Mouse (Mus musculus) heart, embryonic 11.5 days (tissue): ENCODE data around the gene Hip1. TPM values are rescaled to one million over a fixed set of nuclear protein-coding genes. Genes with fewer than 3 reads are reported as not detected.

Experiments used
- ATAC-seq: fragments of 200-750 bp; cut with Nextera tagmentation; replicated peaks from 2 replicates; pipeline ENCODE4 v1.8.0; 2017; ENCODE audit warnings: moderate library complexity; ENCODE audit not compliant: insufficient number of reproducible peaks, low FRiP score, low TSS enrichment
- H3K27ac ChIP-seq: fragments of 300-500 bp; sonication (generic); 2 replicates; pipeline ENCODE4 v1.5.1; 2014; ENCODE audit warnings: mild to moderate bottlenecking, low read depth, low read length
- H3K27me3 ChIP-seq: fragments of 300-500 bp; sonication (generic); 2 replicates; pipeline ENCODE4 v1.6.1; 2014; ENCODE audit warnings: mild to moderate bottlenecking, low read length, mixed read lengths; ENCODE audit not compliant: control insufficient read depth, insufficient read depth
- H3K36me3 ChIP-seq: fragments of 300-500 bp; sonication (generic); 2 replicates; pipeline ENCODE4 v1.6.1; 2014; ENCODE audit warnings: mild to moderate bottlenecking, low read length, moderate library complexity, mixed read lengths; ENCODE audit not compliant: control insufficient read depth, insufficient read depth
- H3K4me1 ChIP-seq: fragments of 300-500 bp; sonication (generic); 2 replicates; pipeline ENCODE4 v1.6.1; 2014; ENCODE audit warnings: low read length; ENCODE audit not compliant: control insufficient read depth, insufficient read depth
- H3K4me2 ChIP-seq: fragments of 300-500 bp; sonication (generic); 2 replicates; pipeline ENCODE4 v1.6.1; 2014; ENCODE audit warnings: mild to moderate bottlenecking, moderate library complexity
- H3K4me3 ChIP-seq: fragments of 300-500 bp; sonication (generic); 2 replicates; pipeline ENCODE4 v1.5.1; 2014; ENCODE audit warnings: low read depth, low read length
- H3K9ac ChIP-seq: fragments of 300-500 bp; sonication (generic); 2 replicates; pipeline ENCODE4 v1.6.1; 2014; ENCODE audit warnings: mild to moderate bottlenecking, low read depth, low read length, moderate library complexity
- H3K9me3 ChIP-seq: fragments of 300-500 bp; sonication (generic); replicated peaks from 2 replicates; pipeline ENCODE4 v1.6.1; 2016; ENCODE audit warnings: low read length; ENCODE audit not compliant: control insufficient read depth
- WGBS: fragments of 180-500 bp; shearing (Covaris S2); extraction: QIAGEN DNeasy Blood & Tissue Kit; methylation state at CpG from one replicate; pipeline ENCODE4 v1.1.7; 2014; ENCODE audit not compliant: insufficient replicate concordance; 5-methylcytosine and 5-hydroxymethylcytosine counted together
- polyA plus RNA-seq: library from polyadenylated mRNA; unstranded; fragments of >200 nt; fragmentation: Nextera tagmentation; extraction: Ambion mirVana; gene quantifications from 2 replicates; pipeline ENCODE4 v1.2.1, GENCODE M21; 2014

Gene Hip1
- polyA plus RNA-seq, 1 experiment from 2014 or later, result 37.6 TPM

DNA sequence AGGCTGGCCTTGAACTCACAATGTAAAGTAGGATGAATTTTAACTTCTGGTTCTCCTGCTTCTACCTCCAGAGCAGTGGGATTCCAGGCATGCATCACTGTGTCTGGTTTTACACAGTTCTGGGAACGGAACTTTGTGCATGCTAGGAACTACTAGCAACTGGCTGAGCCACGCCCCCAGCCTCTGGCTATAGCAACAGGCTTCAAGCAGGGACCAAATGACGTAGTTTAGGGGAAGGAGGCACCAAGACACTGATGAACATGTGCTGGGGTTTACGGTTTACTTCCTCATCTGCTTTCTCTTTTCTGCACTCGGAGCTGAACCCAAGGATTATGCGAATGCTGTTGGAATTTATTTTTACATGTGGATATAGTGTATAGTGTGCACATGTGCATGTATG lies 72.5 kb downstream of the Hip1 start:
- H3K4me1 ChIP-seq, result no peaks in the 10 kb centered on the region
- no peak for ATAC-seq
- WGBS, result 80% methylated on average over 6 of the region's 6 CpGs
- no peaks in the 10 kb centered on the region for H3K27me3 ChIP-seq
- no peak overlapping the region for H3K9ac ChIP-seq
- H3K36me3 ChIP-seq, result peaks cover 1% of the 10 kb centered on the region; the same call in 1 of the 2 replicates
- H3K4me3 ChIP-seq, result no peak overlapping the region
- H3K4me2 ChIP-seq, result no peak overlapping the region
- H3K9me3 ChIP-seq, result no peaks in the 10 kb centered on the region
- no peak overlapping the region for H3K27ac ChIP-seq

DNA sequence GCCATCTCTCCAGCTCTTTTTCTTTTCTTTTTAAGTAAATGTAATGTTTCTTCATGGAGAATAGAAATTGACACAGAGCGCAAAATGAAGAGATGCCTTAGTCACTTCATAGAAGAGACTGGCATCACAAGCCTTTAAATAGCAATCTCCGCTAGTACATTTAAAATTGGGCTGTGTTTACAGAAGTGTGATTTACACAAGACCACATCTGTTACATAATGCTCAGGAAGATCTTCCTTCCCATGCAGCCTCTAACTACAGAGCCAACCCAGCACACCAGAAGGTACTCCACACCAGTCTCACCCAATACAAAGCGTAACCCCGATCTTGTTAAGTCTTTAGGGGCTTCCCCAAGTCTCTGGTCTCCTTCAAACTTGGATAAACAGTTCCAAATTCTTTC lies 73.2 kb downstream of the Hip1 start:
- ATAC-seq, result no peak
- WGBS, result 90% methylated on average over 4 of the region's 4 CpGs
- H3K4me2 ChIP-seq, result no peak overlapping the region

GRCm38 (mm10) chr5:135468280-135468679 lies 76.6 kb downstream of the Hip1 start:
- H3K9ac ChIP-seq, result no peak overlapping the region
- H3K4me3 ChIP-seq, result no peak overlapping the region
- no peaks in the 10 kb centered on the region for H3K9me3 ChIP-seq
- H3K4me1 ChIP-seq, result 0 out of 2 replicates have a peak, but pooled peaks cover 2% of the 10 kb centered on the region
- H3K27me3 ChIP-seq, result no peaks in the 10 kb centered on the region
- 0 out of 2 replicates have a peak, but pooled peaks cover 2% of the 10 kb centered on the region for H3K36me3 ChIP-seq
- H3K27ac ChIP-seq, result no peak overlapping the region
- H3K4me2 ChIP-seq, result no peak overlapping the region
- no peak for ATAC-seq
- WGBS, result 92% methylated on average over 6 of the region's 6 CpGs

More for the DNA sequence above, 73.2 kb downstream of the Hip1 start:
- Histone ChIP-seq H3K9ac (no peak overlapping the region), H3K4me3 (no peak overlapping the region), H3K4me1 (no peaks in the 10 kb centered on the region), H3K27ac (no peak overlapping the region), H3K36me3 (0 out of 2 replicates have a peak, but pooled peaks cover 2% of the 10 kb centered on the region), H3K27me3 (no peaks in the 10 kb centered on the region), H3K9me3 (no peaks in the 10 kb centered on the region)

DNA sequence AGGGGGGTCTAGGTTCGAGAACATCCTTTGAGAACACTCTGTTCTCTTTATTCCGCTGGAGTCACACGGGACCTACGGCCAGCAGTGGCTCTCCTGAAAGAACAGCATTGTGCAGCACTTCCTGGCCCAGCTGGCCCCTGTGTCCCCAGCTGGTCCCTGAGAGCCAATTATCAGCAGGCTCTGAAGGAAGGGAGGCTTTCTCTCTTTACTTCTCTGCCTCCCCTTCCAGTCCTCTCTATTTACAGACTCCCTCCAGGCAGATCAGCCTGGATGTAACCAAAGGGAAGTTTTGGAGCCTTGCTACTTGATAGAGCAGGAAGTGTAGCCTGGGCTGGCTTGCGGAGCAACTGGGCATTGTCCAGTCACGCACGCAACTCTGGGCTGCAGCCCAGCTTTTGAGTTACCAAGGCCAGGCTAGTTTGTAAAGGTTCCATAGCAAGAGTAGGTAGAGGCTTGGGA lies 79.1 kb downstream of the Hip1 start:
- Histone ChIP-seq H3K9me3 (no peaks in the 10 kb centered on the region), H3K36me3 (0 out of 2 replicates have a peak, but pooled peaks cover 2% of the 10 kb centered on the region), H3K4me3 (no peak overlapping the region), H3K27me3 (no peaks in the 10 kb centered on the region), H3K4me1 (0 out of 2 replicates have a peak, but pooled peaks cover 2% of the 10 kb centered on the region), H3K4me2 (no peak overlapping the region), H3K27ac (peak overlapping the region; percentile 68), H3K9ac (peak overlapping the region; percentile 17; the same call in 1 of the 2 replicates)
- ATAC-seq, result 0 out of 2 replicates have a peak, but pooled peaks have one; percentile 35
- WGBS, result 62% methylated on average over 7 of the region's 7 CpGs

- H3K9ac ChIP-seq, result no peak overlapping the region
- H3K4me3 ChIP-seq, result no peak overlapping the region
- 0 out of 2 replicates have a peak, but pooled peaks cover 2% of the 10 kb centered on the region for H3K4me1 ChIP-seq
- H3K36me3 ChIP-seq, result peaks cover 18% of the 10 kb centered on the region
- H3K9me3 ChIP-seq, result no peaks in the 10 kb centered on the region
- ATAC-seq, result no peak
- H3K27ac ChIP-seq, result no peak overlapping the region
- 75% methylated on average over 8 of the region's 8 CpGs for WGBS
- H3K4me2 ChIP-seq, result no peak overlapping the region
- H3K27me3 ChIP-seq, result no peaks in the 10 kb centered on the region
Observed at GRCm38 (mm10) chr5:135463380-135463779, 81.5 kb downstream of the Hip1 start.

GRCm38 (mm10) chr5:135460833-135461173 lies 84.1 kb downstream of the Hip1 start:
- Histone ChIP-seq H3K27me3 (no peaks in the 10 kb centered on the region), H3K27ac (0 out of 2 replicates have a peak overlapping the region, but pooled peaks have one; percentile 41), H3K9me3 (no peaks in the 10 kb centered on the region), H3K4me1 (no peaks in the 10 kb centered on the region), H3K36me3 (peaks cover 29% of the 10 kb centered on the region), H3K4me2 (no peak overlapping the region), H3K9ac (no peak overlapping the region), H3K4me3 (no peak overlapping the region)
- ATAC-seq, result no peak
- 79% methylated on average over 4 of the region's 4 CpGs for WGBS

GRCm38 (mm10) chr5:135460152-135460832 lies 84.6 kb downstream of the Hip1 start:
- Histone ChIP-seq H3K36me3 (peaks cover 29% of the 10 kb centered on the region), H3K27ac (0 out of 2 replicates have a peak overlapping the region, but pooled peaks have one; percentile 41), H3K4me2 (no peak overlapping the region), H3K27me3 (no peaks in the 10 kb centered on the region), H3K4me3 (no peak overlapping the region), H3K4me1 (no peaks in the 10 kb centered on the region), H3K9me3 (no peaks in the 10 kb centered on the region), H3K9ac (no peak overlapping the region)
- 72% methylated on average over 12 of the region's 12 CpGs for WGBS
- no peak; the same call in 1 of the 2 replicates for ATAC-seq

DNA sequence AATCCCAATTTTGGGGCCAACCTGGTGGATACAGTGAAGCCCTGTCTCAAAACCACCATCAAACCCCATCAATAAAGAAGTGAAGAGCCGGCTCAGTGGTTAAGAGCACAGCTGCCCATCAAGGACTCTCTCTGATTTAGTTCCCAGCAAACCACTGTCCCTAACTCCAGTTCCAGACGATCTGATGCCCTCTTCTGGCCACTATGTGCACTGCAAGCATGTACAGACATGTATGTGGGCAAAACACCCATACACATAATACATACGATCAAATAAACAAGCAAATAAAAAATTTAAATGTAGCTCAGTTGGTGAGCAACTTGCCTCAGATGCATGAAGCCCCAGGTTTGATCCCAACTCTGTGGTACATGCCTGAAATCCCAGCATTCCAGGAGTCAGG lies 85.4 kb downstream of the Hip1 start:
- Histone ChIP-seq H3K27ac (no peak overlapping the region), H3K4me3 (no peak overlapping the region), H3K4me1 (no peaks in the 10 kb centered on the region), H3K36me3 (peaks cover 34% of the 10 kb centered on the region), H3K9me3 (no peaks in the 10 kb centered on the region; the same call in 1 of the 2 replicates), H3K27me3 (no peaks in the 10 kb centered on the region), H3K4me2 (no peak overlapping the region), H3K9ac (no peak overlapping the region)
- 66% methylated on average over 3 of the region's 3 CpGs for WGBS
- no peak for ATAC-seq

DNA sequence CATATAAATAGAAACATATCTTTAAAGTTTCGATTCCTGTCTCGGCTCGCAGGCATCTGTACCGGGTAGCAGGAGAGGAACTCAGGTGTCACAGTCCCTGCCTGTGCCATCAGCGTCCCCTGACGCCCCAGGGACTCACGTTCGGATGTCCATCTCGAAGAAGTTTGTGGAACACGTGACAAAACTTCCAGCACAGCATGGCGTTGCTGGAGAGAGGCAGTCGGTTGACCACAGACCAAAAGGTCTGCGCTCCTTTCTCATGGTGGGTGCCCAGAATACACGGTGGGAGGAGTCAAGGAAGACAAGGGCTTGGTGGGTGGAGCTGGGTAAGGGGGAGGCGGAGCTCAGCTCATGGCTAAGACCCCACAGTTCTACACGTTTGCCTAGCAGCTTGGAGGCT lies 87.0 kb downstream of the Hip1 start:
- Histone ChIP-seq H3K4me1 (no peaks in the 10 kb centered on the region), H3K36me3 (peaks cover 47% of the 10 kb centered on the region), H3K27me3 (no peaks in the 10 kb centered on the region), H3K4me3 (no peak overlapping the region), H3K4me2 (no peak overlapping the region), H3K9ac (no peak overlapping the region), H3K9me3 (peaks cover 2% of the 10 kb centered on the region), H3K27ac (no peak overlapping the region)
- WGBS, result 92% methylated on average over 16 of the region's 16 CpGs
- ATAC-seq, result no peak
